Mouse (Mus musculus): Measurements from ENCODE around the gene Fgd3. TPM values are rescaled to one million over a fixed set of nuclear protein-coding genes. Genes with fewer than 3 reads are reported as not detected.

Fgd3 gene
- total and polyA plus RNA-seq, 3 experiments: 4.1 to 11.2 (median 4.7) TPM

- DNase-seq (ENCODE audit: low spot score): no peak
- H3K27me3 ChIP-seq (ENCODE audit: insufficient read depth, low read length): no peaks in the 10 kb centered on the region
- no peaks in the 10 kb centered on the region for H3K9me3 ChIP-seq (replicated peaks)
- H3K4me3 ChIP-seq (ENCODE audit: low read depth, low read length): no peak overlapping the region
- H3K36me3 ChIP-seq (replicated peaks): peaks cover 49% of the 10 kb centered on the region
- ATAC-seq (ENCODE audit: extremely low read depth, insufficient number of reproducible peaks, low FRiP score, poor library complexity, severe bottlenecking): no peak
- peaks cover 42% of the 10 kb centered on the region for H3K4me1 ChIP-seq (ENCODE audit: insufficient read depth, low read depth, low read length)
- TF ChIP-seq POLR2AphosphoS5 (IDR thresholded peaks at IDR 0.05; ENCODE audit: insufficient replicate concordance, low read depth, low read length) (no peak), CTCF (IDR thresholded peaks at IDR 0.05; ENCODE audit: low read depth, low read length) (no peak), GATA1 (IDR thresholded peaks at IDR 0.05; ENCODE audit: borderline replicate concordance, low read length) (no peak), GATA2 (IDR thresholded peaks at IDR 0.05; ENCODE audit: borderline replicate concordance, low read depth, low read length) (no peak), TAL1 (conservative IDR thresholded peaks at IDR 0.05; ENCODE audit: low read depth, low read length) (no peak)
Observed at GRCm38 (mm10) chr13:49353422-49353821, 33.3 kb upstream of the Fgd3 start.

DNA sequence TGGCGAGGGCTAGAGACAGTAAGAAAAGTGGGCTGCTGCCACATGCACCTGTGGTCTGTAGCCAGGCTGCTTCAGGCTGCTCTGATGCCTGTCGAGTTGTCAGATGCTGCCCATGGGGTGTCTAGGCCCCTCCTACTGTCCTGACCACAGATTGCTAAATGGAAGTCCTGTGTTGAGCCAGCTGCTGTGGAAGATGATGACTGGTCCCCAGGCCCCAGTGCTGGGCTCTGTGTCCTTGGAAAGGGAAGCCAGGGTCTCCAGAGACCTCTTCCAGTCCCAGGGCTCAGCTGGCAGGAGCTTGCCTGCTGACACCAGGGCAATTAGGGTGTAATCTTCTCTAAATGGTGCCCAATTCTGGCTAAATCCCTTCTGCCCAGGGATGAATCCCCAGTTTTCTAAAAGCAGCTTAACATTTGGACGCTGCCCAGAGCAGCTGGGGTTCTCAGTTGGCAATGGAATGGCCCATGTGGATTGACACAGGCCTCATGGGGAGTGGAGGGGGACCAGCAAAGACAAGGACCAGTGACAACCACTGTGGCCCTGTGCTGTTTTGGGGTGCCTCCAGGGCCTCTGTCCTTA is 32.6 kb upstream of the Fgd3 start:
- Histone ChIP-seq H3K36me3 (replicated peaks) (peaks cover 48% of the 10 kb centered on the region), H3K4me1 (ENCODE audit: insufficient read depth, low read depth, low read length) (peaks cover 37% of the 10 kb centered on the region)
- no peak for ATAC-seq (ENCODE audit: extremely low read depth, insufficient number of reproducible peaks, low FRiP score, poor library complexity, severe bottlenecking)

DNA sequence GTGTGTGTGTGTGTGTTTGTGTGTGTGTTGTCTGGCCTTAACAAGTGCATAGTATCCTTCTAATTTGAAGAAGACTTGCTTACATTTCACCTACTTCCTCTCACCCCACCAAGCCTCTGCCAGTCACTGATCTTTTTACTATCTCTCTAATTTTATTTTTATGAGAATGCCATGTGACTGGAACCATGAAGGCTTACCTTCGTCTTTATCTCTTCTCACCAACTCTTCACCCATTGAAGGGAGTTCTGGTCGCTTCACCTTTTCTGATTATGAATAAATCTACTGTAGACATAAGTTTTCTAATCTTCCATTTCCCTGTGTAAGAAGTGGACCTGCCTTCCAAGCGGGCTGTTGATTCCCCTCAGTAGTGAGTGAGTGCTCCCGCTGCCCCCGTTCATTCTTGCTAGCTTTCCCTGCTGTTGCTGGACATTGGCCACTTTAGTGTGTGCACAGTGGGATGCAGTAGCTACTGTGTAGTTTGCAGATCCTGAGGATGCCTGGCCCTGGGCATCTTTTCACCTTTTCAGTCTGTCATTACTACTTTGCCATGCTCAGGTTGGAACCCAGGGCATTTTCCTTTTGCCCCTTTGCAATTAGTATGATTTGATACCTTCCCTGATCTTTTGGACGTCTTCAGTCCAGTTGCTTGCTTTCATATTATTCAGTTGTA is 29.9 kb upstream of the Fgd3 start:
- Histone ChIP-seq H3K36me3 (replicated peaks) (peaks cover 49% of the 10 kb centered on the region), H3K4me1 (ENCODE audit: insufficient read depth, low read depth, low read length) (peaks cover 33% of the 10 kb centered on the region), H3K27me3 (ENCODE audit: insufficient read depth, low read length) (no peaks in the 10 kb centered on the region), H3K9me3 (replicated peaks) (no peaks in the 10 kb centered on the region), H3K4me3 (ENCODE audit: low read depth, low read length) (no peak overlapping the region)
- ATAC-seq (ENCODE audit: extremely low read depth, insufficient number of reproducible peaks, low FRiP score, poor library complexity, severe bottlenecking): 0 out of 2 replicates have a peak, but pooled peaks have one; percentile 36
- no peak for DNase-seq (ENCODE audit: low spot score)
- TF ChIP-seq TAL1 (conservative IDR thresholded peaks at IDR 0.05; ENCODE audit: low read depth, low read length) (no peak), POLR2AphosphoS5 (IDR thresholded peaks at IDR 0.05; ENCODE audit: insufficient replicate concordance, low read depth, low read length) (no peak), GATA2 (IDR thresholded peaks at IDR 0.05; ENCODE audit: borderline replicate concordance, low read depth, low read length) (no peak), CTCF (IDR thresholded peaks at IDR 0.05; ENCODE audit: low read depth, low read length) (no peak), GATA1 (IDR thresholded peaks at IDR 0.05; ENCODE audit: borderline replicate concordance, low read length) (no peak)

More for the DNA sequence above, 32.6 kb upstream of the Fgd3 start:
- DNase-seq (ENCODE audit: low spot score): no peak
- Histone ChIP-seq H3K4me3 (ENCODE audit: low read depth, low read length) (no peak overlapping the region), H3K9me3 (replicated peaks) (no peaks in the 10 kb centered on the region), H3K27me3 (ENCODE audit: insufficient read depth, low read length) (no peaks in the 10 kb centered on the region)
- no peak for TF ChIP-seq TAL1 (conservative IDR thresholded peaks at IDR 0.05; ENCODE audit: low read depth, low read length)
- no peak for TF ChIP-seq POLR2AphosphoS5 (IDR thresholded peaks at IDR 0.05; ENCODE audit: insufficient replicate concordance, low read depth, low read length)
- TF ChIP-seq GATA2 (IDR thresholded peaks at IDR 0.05; ENCODE audit: borderline replicate concordance, low read depth, low read length): no peak
- no peak for TF ChIP-seq CTCF (IDR thresholded peaks at IDR 0.05; ENCODE audit: low read depth, low read length)
- no peak for TF ChIP-seq GATA1 (IDR thresholded peaks at IDR 0.05; ENCODE audit: borderline replicate concordance, low read length)

- no peak overlapping the region for H3K4me3 ChIP-seq (ENCODE audit: low read depth, low read length)
- DNase-seq (ENCODE audit: low spot score) (no peak), ATAC-seq (ENCODE audit: extremely low read depth, insufficient number of reproducible peaks, low FRiP score, poor library complexity, severe bottlenecking) (no peak)
- H3K4me1 ChIP-seq (ENCODE audit: insufficient read depth, low read depth, low read length): peaks cover 39% of the 10 kb centered on the region
- no peaks in the 10 kb centered on the region for H3K27me3 ChIP-seq (ENCODE audit: insufficient read depth, low read length)
- no peaks in the 10 kb centered on the region for H3K9me3 ChIP-seq (replicated peaks)
- peaks cover 56% of the 10 kb centered on the region for H3K36me3 ChIP-seq (replicated peaks)
- no peak for TF ChIP-seq POLR2AphosphoS5 (IDR thresholded peaks at IDR 0.05; ENCODE audit: insufficient replicate concordance, low read depth, low read length)
- no peak for TF ChIP-seq TAL1 (conservative IDR thresholded peaks at IDR 0.05; ENCODE audit: low read depth, low read length)
- TF ChIP-seq GATA2 (IDR thresholded peaks at IDR 0.05; ENCODE audit: borderline replicate concordance, low read depth, low read length): no peak
- TF ChIP-seq GATA1 (IDR thresholded peaks at IDR 0.05; ENCODE audit: borderline replicate concordance, low read length): no peak
- no peak for TF ChIP-seq CTCF (IDR thresholded peaks at IDR 0.05; ENCODE audit: low read depth, low read length)
Observed at GRCm38 (mm10) chr13:49349335-49349734, 29.2 kb upstream of the Fgd3 start.

GRCm38 (mm10) chr13:49348522-49348921 is 28.4 kb upstream of the Fgd3 start:
- Histone ChIP-seq H3K27me3 (ENCODE audit: insufficient read depth, low read length) (no peaks in the 10 kb centered on the region), H3K36me3 (replicated peaks) (peaks cover 59% of the 10 kb centered on the region), H3K9me3 (replicated peaks) (no peaks in the 10 kb centered on the region), H3K4me3 (ENCODE audit: low read depth, low read length) (no peak overlapping the region), H3K4me1 (ENCODE audit: insufficient read depth, low read depth, low read length) (peaks cover 45% of the 10 kb centered on the region)
- ATAC-seq (ENCODE audit: extremely low read depth, insufficient number of reproducible peaks, low FRiP score, poor library complexity, severe bottlenecking): no peak
- TF ChIP-seq TAL1 (conservative IDR thresholded peaks at IDR 0.05; ENCODE audit: low read depth, low read length) (no peak), CTCF (IDR thresholded peaks at IDR 0.05; ENCODE audit: low read depth, low read length) (no peak), GATA1 (IDR thresholded peaks at IDR 0.05; ENCODE audit: borderline replicate concordance, low read length) (no peak), POLR2AphosphoS5 (IDR thresholded peaks at IDR 0.05; ENCODE audit: insufficient replicate concordance, low read depth, low read length) (no peak), GATA2 (IDR thresholded peaks at IDR 0.05; ENCODE audit: borderline replicate concordance, low read depth, low read length) (no peak)
- no peak for DNase-seq (ENCODE audit: low spot score)

DNA sequence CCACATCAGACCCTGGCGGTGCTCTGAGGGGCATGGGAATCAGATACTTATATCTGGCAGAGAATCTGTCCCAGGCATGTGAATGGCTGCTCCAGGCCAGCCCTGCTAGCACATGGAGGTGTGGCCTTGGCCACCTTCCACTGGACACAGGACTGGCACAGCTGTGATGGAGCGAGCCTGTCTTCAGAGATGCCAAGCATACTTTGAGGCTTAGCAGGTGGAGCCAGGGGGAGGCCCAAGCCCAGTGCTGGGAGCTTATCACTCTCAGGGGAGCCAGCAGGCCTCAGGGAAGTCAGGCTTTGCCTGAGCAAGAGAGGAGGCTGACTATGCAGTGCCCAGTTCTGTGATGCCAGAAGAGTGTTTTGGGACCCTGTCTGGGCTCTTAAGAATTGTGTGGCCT is 25.4 kb upstream of the Fgd3 start:
- peaks cover 51% of the 10 kb centered on the region for H3K36me3 ChIP-seq (replicated peaks)
- no peaks in the 10 kb centered on the region for H3K27me3 ChIP-seq (ENCODE audit: insufficient read depth, low read length)
- TF ChIP-seq CTCF (IDR thresholded peaks at IDR 0.05; ENCODE audit: low read depth, low read length) (no peak), POLR2AphosphoS5 (IDR thresholded peaks at IDR 0.05; ENCODE audit: insufficient replicate concordance, low read depth, low read length) (no peak), GATA1 (IDR thresholded peaks at IDR 0.05; ENCODE audit: borderline replicate concordance, low read length) (no peak), TAL1 (conservative IDR thresholded peaks at IDR 0.05; ENCODE audit: low read depth, low read length) (no peak), GATA2 (IDR thresholded peaks at IDR 0.05; ENCODE audit: borderline replicate concordance, low read depth, low read length) (no peak)
- H3K4me3 ChIP-seq (ENCODE audit: low read depth, low read length): no peak overlapping the region
- no peak for DNase-seq (ENCODE audit: low spot score)
- ATAC-seq (ENCODE audit: extremely low read depth, insufficient number of reproducible peaks, low FRiP score, poor library complexity, severe bottlenecking): no peak
- peaks cover 57% of the 10 kb centered on the region for H3K4me1 ChIP-seq (ENCODE audit: insufficient read depth, low read depth, low read length)
- no peaks in the 10 kb centered on the region for H3K9me3 ChIP-seq (replicated peaks)

All from G1E (cell line).